Mouse (Mus musculus) 3134 (cell line): ENCODE results near the gene Rpl36.

Source experiments
- DNase-seq: peaks from one replicate; pipeline ENCODE4 v3.0.0-alpha.2; 2011; ENCODE audit warnings: low spot score; ENCODE audit not compliant: insufficient read length; ENCODE audit errors: extremely low read depth

Rpl36 gene

DNA sequence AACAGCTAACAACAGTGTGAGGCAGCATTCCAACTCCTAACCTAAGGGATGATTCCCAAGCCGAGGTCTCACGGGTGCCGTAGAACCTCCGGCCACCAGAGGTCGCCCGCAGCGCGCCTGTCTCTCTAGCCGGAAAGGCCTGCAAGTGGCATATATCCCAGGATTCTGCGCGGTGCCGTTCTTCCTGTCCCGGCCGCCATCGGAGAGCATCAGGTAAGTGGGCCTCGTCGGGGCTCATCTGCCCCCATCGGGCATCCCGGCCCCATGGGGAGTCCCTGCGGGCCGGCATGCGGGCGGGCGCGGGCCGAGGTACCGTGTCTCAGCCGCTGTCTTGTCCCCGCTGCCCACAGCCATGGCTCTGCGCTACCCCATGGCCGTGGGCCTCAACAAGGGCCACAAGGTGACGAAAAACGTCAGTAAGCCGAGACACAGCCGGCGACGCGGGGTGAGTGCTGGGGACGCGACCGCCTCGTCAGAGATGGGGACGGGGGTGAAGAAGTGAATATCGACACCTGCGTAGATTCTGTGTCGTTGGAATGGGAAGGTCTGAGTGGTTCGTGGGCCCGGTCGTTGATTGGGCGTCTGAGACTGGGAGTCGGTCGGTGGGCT, at the start of gene Rpl36:
Gene Rpl36 (plus strand): TSS at position 181 of the 609 bp plus-strand sequence.
- DNase-seq, result peak; percentile 97

DNA sequence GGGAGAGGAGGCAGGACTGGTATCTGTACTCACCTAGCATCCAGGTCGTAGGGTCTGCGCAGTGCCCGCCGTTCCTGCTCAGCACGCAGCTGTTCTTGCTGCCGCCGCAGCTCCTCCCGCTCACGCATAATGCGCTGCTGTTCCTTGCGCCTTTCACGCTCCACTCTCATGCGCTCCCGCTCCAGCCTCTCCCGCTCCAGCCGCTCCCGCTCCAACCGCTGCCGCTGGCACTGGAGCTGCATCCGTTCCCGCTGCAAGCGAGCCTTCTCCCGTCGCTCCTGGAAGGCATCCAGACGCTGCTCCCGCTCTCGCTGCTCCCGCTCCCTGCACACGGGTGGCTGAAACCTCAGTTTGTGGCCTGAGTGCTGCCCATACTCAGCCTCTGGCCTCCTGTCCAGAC, 46.9 kb upstream of the Rpl36 start:
- no peak for DNase-seq

DNA sequence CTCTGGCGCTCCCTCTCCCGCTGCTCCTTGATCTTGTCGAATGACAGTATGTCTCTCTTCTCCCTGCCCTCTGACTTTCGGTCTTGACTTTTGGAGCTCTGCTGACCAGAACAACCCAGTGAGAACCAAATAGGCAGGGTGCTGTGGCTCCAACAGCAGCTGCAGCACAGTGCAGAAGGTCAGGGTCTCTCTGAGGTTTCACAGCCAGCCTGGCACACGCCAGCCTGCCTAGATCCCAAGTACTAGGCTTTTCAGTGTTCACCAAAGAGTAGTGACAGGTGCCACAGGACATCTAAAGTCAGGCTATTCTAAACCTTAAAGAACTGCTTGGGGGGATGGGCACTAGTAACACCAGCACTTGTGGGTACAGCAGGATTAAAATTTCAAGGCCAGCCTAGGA, 46.3 kb upstream of the Rpl36 start:
- no peak for DNase-seq

DNA sequence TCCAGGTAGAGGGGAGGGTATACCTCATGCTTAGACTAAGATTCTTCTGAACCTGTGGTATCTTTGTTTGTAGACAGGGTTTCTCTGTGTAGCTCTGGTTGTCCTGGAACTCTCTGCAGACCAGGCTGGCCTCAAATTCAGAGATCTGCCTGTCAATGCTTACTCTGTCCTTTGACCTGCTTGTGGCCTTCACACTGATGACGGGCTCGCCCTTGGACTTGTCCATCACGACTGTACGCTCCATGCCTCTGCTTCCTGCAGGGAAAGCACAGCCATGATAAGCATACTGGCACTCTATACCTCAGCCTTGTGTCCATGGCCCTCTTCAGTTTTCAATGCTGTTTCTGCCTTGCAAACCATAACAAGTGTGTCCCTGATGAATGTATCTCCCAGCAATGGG, 45.8 kb upstream of the Rpl36 start:
- DNase-seq, result no peak

DNA sequence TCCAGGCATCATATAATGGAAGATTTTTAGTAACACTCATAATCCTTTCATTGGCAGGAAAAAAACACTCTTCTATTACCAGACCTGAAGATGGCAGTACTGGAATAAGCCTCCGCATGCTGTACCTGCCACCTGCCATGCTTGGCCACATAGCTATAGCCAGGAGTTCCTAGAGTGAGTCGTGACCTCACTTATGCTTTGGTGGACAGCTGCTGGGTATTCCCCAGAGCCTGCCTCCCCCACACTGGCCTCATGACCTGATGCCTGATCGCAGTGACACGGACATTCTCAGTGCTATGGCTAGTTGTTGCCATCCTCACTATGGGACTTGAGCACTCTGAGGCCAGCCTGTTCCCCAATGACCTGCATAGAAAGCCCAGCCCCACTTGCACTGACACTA, 42.9 kb upstream of the Rpl36 start:
- DNase-seq, result no peak

DNA sequence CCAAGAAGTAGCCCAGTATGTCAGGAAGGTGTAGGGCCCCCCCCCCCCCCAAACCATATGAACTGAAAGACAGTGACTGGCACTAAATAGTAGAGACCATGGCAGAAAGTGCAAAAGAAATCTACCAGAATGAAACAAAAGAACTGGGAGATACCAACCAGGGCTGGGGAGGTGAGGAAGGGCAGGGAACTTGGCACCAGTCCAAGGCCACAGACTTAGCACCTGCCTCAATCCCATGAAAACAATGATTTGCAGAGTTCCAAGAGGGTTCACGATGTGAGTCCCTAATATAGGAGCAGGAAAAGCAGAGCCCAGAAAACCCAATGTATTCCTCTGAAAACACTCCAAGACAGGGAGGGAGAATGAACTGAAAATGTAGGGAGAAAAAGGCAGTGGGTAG, 41.1 kb upstream of the Rpl36 start:
- no peak for DNase-seq

DNA sequence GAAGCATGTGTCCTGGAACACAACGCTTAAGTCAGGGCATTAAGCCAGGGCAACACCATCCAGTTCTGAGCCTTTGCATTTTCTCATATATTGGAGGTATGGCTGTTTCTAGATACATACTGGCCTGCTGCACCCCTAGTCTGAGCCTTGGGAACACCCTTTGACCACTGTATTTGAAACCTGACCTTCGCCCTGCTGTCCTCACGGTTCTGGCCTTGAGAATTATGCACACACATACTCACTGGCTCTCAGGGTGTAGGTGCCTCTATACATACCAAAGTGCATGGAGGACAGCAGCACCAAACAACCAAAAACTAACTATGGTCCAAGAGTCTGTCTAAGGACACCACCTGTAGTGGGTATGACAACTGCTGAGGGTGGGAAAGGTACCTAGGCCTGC, 40.3 kb upstream of the Rpl36 start:
- DNase-seq, result no peak

DNA sequence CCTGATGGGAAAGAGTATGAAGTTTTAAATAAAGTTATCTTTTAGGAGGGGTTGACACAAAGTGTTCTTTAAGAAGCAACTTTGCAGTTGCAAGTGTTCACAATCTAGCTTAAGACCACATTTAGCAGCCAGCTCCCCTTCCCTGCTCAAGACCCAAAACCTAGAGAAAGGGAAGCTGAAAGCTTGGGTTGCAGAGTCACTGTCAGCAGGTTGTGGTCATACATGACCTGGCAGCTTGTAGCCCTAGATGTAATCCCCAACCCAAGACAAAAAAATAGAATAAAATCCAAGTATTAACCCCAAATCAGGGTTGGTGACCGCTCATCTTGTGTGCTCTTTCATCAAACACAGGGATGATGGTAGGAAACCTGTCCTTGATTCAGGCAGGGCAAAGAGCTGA, 30.1 kb upstream of the Rpl36 start:
- DNase-seq, result no peak

DNA sequence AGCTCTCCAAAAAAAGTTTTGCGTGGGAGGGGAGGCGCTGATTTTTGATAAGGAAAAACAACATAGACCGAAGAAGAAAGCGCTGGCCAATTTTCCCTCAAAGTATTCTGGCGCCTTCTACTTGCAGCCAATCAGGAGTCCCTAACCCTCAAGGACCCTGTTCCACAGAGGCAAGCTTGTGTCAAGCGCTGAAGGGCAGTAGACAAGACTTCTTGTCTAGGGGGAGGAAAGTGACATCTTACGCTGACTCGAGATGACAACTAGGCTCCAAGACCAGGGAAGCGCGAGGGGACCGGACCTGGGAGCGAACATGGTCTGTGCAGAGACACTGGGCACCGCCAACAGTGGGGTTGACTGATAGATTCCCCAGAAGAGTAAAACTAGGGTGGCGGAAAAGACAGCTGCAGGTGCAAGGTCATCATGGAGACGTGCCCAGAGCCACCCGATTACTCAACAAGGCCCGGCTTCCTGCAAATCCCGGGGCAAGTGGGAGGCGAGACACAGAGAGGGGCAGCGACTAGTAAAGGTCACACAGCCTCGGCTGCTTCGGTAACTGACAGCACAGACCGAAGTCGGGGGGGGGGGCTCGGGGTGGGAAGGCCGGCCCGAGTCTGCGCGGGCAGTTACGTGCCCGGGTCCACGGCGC, 29.5 kb upstream of the Rpl36 start:
- DNase-seq, result no peak

DNA sequence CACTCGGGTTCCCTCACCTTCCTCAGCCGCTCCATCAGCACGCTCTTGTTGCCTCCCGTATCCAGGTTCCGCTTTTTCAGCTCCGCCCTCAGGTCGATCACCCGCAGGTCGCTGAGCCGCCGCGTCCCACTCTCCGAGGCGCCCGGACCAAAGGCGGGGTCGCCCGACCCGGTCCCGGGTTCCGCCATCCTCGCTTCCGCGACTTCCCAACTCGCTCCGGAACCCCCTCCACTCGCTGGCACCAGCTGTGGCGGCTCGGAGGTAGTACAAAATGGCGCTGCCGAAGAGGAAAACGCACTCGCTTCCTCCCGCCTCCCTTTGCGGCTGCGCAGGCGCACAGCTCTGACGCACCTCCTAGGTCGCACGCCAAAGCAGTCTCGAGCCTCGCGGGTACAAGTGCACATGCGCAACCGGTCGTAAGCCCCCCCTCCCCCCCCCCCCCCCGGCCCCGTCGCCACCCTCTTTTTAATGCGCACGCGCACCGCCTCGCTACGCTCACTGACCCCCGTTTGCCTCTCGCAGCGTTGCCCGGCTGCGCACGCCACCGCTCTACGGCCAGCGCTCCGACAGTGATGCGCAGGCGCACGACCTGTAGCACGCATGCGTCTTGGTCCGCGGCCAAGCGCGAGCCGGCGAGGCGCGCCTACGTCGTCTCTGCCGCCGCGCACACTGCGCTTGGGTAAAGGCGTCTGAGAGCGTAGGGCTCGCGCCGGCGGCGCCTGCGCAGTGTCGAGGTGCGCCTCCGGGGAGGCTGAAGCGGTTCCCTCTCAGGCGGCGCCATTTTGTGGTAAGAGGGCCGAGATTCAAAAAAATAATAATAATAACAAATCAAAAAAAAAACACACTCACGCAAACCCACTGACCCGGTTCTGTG, 28.7 kb upstream of the Rpl36 start, which contains the start of the genes Safb2 and Safb:
Gene Safb2 (minus strand): TSS at position 329 of the 874 bp plus-strand sequence.
Gene Safb (plus strand): TSS at position 569 of the 874 bp plus-strand sequence.
- peak; percentile 100 for DNase-seq

DNA sequence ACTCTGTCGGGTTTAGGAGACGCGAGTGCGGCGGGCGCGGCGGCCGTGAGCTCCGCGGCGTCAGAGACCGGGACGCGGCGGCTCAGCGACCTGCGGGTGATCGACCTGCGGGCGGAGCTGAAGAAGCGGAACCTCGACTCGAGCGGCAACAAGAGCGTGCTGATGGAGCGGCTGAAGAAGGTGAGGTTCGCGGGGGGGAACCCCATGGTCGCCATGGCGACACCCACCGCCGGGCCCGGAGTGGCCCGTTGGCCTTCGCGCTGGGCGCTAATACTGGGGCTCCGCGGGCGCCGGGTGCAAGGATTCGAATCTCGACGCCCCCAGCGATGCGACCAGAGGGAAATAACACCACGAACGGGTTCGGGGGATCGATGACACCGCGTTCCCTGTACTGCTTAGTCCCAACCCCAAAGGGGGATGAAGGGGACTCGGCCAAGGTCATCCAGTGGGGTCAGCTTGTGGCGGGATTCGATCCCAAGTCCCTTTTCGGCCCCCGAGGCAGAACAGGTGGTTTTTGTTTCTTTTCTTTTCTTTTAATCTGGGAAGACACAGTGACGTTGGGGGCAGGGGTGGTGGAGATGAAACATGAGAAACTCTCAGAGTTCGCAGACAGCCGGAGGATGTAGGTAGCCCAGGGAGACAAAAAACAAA, 27.9 kb upstream of the Rpl36 start:
- DNase-seq, result no peak

DNA sequence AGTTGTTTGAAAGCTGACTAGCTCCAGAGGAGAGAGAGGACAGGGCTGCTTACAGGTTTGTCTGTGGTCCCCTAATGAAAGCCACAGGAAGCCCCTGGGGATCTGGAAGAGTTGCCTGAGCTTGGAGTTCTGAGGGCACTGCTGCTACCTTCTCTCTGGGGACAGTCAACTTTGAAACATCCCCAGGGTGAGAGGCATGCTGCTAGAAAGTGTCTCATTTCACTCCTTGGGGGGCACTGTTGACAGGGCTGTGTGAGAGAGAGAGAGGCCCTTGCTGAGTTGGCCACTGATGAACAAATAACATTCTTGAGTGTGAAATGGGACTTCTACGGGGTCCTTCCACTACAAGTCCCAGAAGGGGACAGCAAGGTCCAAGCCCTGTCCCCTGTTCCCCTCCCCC, 25.4 kb upstream of the Rpl36 start:
- DNase-seq, result no peak

DNA sequence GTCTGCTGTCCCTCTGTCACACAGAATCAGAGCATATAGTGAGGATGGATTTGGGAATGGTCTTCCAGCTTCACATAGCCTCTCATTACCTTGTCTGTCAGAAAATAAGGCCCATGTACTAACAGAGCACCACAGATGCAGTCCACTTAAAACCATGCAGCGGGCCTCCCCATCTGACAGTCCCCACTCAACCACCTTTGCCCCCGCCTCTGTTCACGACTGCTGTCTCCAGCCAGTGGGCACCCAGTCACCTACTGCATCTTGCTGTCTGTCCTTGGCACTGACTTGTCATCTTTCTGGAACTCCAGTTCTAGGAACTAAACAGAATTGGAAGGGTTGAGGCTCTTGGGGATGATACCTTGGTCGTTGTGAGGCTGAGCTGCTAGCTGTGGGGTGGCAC, 24.3 kb upstream of the Rpl36 start:
- DNase-seq, result no peak

DNA sequence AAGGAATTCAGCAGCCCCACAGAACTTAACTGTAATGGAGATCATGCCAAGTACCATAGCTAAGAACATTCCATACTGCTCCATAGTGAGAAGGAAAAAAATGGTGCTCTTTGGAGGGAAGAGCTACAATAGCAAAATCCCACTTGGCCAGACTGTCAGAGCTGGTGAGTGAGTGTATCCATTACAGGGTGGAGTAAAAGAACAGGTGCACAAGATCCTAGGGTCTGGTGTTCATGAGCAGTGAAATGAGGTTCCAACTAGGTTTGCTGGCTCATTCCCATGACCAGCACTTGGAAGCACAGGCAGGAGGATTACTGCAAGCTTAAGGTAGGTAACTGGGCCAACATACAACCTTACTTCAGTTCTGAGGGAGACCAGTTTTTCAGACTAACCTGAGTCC, 20.7 kb upstream of the Rpl36 start:
- DNase-seq, result no peak

DNA sequence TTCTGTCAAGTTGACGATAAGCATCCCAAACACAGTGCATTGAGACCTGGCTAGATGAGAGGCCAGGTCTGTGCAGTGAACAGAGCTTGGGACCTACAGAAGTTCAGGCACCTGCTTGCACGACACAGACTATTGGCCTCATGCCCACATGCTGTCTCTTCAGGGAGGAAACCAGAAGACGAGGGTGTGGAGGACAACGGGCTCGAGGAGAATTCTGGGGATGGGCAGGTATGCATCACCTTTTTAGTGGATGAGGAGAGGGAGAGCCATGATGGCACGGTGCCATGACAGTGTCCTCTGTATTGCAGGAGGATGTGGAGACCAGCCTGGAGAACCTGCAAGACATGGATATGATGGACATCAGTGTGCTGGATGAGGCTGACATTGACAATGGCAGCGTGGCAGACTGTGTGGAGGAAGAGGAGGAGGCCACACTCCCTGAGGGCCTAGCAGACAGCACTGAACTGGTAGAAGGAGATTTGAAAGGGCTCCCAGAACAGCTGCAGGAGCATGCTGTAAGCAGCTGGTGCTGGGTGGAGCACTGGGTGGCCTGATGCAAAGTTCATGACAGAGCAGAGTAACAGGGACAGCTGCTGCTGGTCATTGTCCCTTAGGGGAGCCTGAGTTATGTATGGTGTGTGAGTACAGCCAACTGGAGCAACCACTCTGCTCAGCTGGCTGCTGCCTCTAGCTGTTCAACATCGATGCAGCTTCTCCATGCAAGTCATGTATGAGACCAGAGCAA, 19.5 kb upstream of the Rpl36 start:
- DNase-seq, result no peak

DNA sequence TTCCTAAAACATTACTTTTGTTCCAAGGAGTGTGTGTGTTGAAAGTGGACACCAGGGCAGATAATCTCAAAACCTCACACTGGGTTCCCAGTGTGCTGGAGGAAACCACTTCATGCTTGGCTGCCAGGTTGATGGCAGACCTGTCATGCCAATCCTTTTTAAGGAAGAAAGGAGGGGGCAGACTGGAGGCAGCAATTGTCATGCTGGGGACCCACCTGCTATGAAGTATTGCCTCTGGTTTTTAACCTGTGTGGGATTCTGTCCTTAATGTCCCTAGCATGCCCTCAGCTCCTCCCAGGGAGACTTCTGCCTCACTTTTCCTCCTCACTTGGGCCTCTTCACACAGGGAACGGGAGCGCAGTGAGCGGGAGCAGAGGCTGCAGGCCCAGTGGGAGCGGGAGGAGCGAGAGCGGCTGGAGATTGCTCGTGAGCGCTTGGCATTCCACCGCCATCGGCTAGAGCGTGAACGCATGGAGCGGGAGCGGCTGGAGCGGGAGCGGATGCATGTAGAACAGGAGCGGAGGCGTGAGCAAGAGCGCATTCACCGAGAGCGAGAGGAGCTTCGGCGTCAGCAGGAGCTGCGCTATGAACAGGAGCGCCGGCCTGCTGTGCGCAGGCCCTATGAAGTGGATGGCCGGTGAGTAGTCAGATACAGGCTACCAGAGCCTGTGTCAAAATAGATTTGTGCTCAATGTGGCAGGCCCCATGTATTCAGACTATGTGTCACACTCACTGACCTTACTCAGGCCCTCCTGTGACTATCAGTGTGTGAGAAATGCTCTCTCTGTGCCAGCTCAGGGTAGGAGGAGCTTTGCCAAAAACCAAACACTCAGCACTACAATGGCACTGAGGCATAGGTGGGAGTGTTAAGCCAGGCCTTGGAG, 9.8 kb upstream of the Rpl36 start:
- no peak for DNase-seq

DNA sequence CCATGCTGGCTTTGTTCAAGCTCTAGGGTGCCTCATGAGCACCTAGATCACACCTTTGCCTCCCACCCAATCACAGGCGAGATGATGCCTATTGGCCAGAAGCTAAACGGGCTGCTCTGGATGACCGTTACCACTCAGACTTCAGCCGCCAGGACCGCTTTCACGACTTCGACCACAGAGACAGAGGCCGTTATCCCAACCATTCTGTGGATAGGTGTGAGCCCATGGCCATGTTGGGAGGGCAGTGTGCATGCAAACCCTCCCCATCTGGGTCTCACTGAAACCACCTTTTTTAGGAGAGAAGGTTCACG, 9.2 kb upstream of the Rpl36 start:
- no peak for DNase-seq

DNA sequence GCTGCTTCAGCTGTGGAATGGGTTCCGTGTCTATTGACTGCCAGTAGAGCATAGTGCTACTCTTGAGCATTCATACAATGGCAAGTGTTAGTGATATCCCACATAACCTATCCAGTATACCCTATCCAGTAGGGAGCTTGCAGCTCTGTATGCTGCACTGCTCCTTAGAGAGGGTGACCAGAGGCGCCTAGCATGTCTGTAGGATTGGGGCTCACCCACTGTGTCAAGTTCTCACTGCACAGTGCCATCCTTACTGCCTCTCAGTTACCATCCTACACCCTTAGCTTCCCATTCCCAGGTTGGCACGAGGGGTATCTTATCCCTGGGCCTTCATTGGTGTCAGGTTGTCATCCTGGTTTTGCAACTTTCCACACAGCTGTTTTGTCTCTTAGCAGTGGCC, 8.8 kb upstream of the Rpl36 start:
- DNase-seq, result no peak

DNA sequence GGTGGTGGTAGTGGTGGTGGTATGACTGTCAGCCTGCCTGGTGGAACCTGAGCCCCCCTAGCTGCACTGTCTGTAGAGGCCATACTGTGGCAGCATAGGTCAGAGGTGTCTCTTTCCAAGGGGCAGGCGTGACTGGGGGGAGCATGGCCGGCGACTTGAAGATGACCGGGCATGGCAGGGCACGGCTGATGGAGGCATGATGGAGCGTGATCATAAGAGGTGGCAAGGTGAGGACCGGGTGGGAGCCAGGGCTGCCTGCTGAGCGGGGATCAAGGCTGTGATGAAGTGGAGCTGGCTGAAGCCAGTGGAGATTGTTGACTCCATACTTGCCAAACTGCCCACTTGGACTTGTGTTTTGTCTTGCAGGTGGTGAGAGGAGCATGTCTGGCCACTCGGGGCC, 7.8 kb upstream of the Rpl36 start:
- no peak for DNase-seq
